Mouse (Mus musculus): ENCODE results near the gene Gm9964.

DNA sequence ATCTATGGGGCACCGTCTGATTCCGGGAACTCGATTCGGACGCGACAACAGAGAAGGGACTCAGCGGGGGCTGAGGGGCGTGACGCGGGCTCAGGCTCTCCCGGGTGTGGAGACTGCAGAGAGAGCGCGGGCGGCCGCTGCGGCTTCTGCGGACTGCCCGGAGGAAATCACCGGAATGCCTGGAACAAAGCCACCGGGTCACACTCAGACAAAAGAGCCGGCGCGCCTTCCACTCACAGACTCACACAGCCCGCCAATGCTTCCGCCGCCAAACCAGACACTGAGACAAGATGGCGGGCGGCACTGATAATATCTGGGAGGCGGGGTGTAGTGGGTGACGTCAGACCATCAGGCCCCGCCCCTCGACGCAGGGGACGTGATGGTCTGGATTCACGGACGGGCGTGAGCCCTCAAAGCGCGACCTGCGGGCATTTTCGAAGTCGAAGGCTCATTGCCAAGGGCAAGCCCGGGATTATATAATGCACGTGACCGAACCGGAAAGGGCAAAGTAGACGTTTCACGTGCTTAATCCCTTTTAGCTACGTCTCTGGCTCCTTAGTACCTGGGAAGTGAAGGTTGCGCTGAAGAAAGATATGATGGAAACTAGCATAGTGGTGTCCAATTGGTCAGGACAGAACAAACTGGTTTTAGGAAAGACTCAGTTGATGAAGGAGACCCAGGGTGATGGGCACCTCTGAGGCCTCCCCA, 42.2 kb downstream of the Gm9964 start, which contains the start of gene Wsb1:
- TF ChIP-seq HCFC1 (IDR thresholded peaks at IDR 0.05; ENCODE audit: borderline replicate concordance, insufficient read depth, low read length) (peak; percentile 60; the same call in 1 of the 2 replicates), MAFK (IDR thresholded peaks at IDR 0.05; ENCODE audit: insufficient read depth, low read depth, low read length) (no peak)
